Mouse (Mus musculus) adrenal gland, adult 18-20 months (tissue): ENCODE measurements around the gene Wdr35. TPM values are rescaled to one million over a fixed set of nuclear protein-coding genes. Genes with fewer than 3 reads are reported as not detected.

Source experiments
- DNase-seq, 2 experiments: peaks; one replicate each; pipeline ENCODE4 v3.0.0; 2021 to 2022; ENCODE audit warnings: low spot score in 2 of 2
- total RNA-seq, 2 experiments: library from RNA; stranded (reverse); gene quantifications; 1 replicate in 1 of 2; 2 replicates in 1 of 2; pipeline ENCODE4 v1.2.3; 2021

Wdr35 gene
- total RNA-seq, 2 experiments from 2014 or later: 12.6 to 14.7 TPM

DNA sequence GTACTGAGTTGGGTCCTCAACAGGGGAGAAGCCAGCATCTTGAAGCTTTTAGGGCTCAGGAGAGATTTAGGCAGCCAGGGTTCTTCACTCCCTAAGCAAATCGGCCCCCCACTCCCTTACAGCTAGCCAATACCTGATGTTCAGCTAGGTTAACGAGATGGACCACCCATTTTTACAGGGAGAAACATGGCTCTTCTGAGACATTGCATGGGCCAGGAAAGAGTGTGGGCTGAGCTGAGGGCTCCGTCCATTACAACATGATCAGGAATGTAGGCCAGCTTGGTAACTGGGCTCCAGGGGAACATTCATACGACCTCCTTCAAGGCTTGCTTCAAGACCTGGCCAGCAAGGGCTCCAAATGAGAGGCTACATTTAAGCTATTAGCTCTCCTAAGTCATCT is 73.0 kb downstream of the Wdr35 start:
- no peak for DNase-seq

DNA sequence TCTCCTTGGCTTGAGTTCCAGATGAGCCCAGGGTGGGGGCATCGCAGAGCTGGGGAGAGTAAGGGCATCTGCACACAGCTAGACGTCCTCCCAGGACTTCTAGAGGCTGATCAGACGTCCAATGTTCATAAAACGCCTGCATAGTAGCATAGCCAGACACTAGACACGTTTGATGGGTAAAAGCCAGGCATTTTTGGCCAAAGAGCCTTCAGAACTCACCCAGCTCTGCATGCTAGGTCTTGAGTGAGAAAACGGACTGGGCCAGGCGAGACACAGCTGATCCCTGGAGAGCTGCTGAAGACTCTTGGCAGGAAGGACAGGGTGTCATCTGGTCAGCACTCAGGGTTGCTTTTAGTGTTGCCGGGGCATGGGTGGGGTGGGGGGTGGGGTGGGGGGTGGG is 74.4 kb downstream of the Wdr35 start:
- no peak for DNase-seq

DNA sequence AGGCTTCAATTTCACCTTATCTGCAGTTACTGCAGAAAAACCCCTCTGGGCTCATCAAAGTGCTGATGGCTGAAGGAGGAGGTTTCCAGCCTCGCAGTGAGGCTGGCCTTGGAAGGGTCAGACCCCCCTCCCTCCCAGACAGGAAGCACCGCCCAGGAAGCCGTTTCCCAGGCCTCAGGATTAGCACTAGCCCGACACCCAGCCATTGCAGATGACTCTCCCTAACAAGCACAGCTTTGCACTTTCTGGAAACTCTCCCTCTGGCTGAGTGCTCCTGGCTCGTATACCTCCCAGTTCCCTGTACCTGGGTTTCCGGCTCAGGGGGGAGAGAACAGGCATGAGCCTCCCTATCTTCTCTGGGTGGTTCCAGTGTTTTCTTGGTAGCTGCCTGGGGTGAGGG is 77.1 kb downstream of the Wdr35 start:
- no peak for DNase-seq

DNA sequence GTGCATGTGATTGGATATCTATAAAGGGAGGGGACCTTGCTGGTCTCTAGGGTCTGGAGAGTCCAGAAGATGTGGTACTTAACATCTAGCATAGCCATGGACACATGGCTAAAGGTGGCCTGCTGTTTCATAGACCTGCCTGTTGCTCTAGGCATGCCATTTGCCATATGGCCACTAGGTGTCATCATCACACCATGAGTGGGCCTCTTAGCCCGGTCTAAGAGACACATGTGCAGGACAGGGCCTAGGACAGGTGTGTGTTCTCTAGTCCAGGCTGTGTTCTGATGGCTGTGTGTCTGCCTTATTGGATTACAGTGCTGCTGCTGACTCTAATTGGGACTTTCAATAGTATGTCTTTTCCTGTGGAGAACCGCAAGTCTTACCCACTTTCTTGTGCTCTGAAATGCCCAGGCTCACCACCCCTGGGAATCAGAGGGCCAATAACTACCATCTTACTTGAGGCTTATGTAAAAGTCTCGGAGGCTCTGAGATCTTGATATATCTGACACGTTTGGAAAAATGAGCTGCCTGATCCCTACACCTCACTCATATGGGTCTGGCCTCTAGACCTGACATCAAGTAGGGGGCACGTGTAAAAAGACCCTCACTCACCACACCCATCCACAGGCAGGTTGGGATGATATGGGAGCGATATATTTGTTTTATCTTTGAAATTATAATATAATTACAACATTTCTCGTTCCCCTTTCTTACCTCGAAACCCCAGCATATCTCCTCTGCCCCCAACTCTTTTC is 78.6 kb downstream of the Wdr35 start:
- peak; percentile 76 to 79 for DNase-seq

DNA sequence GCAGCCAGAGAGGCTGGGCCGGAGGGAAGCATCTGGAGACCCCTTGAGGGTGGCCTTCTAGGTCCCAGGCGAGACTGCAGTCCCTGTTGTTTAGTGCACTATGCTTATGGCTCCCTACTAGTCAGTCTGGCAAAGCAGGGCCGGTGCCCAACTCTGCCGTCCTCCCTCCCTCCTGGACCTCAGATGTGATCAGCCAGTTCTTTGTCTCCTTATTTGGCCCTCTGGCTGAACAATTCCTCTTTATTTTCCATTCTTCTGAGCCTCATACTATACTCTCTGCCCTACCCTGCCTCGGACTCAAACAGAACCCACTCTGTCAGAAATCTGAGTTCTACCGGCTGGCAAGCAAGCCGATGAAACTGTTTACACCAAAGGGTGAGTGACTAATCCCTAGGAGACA is 79.7 kb downstream of the Wdr35 start:
- DNase-seq: no peak

DNA sequence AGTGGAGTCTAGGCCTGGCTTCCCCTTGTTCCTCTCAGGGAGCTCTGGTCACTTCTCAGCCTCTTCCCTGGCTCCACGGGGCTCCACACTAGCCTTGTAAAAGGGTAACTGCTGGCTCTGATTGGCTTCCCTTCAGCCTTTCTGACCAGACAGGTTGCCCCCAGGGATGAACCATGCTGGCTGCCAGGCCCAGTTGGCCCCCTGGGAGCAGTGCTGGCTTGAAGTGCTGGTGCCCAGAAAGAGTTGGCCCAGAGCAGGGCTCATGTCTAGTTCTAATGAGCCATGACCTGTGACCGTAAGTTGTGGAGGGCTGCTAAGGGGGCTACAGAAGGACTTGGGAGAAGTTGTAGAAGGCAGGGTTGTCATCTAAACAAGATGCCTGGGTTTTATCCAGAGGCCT is 80.3 kb downstream of the Wdr35 start:
- no peak for DNase-seq

DNA sequence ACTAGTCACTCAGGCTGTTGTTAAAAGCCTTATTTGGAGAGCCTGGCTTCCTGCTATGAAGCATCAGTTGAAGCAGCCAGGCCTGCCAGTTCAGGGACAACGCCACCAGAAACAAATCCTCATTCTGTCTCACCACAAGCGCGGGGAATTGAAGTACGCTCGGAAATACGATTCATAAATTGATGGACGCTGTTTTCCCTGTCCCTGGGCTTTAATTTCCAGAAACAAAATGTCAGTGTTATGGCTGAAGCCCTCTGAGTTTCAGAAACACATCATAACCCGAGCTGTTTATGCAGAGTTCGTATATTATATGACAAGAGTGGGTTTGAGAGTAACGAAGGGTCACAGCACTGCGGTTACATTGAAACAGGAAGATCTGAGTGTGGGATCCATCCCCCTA is 81.6 kb downstream of the Wdr35 start:
- DNase-seq: no peak

DNA sequence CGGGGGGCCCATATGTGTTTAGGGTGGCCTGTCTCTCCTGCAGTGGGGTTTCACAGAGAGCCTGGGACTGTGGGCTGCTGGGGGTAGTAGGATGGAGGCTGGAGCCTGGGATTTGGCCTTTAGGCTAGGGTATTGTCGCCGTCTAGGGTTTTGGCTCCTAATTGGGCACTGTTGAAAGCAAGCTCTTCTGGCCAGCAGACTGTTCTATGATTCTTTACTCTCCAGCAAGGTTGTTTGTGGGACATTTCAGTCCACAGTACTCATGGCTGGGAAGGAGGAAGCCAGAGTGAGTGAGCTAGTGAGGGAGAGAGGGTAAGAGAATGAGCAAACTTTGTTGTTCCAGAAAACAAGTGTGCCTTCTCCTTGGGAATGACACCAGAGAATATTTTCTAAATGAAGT is 85.8 kb downstream of the Wdr35 start:
- DNase-seq: no peak

DNA sequence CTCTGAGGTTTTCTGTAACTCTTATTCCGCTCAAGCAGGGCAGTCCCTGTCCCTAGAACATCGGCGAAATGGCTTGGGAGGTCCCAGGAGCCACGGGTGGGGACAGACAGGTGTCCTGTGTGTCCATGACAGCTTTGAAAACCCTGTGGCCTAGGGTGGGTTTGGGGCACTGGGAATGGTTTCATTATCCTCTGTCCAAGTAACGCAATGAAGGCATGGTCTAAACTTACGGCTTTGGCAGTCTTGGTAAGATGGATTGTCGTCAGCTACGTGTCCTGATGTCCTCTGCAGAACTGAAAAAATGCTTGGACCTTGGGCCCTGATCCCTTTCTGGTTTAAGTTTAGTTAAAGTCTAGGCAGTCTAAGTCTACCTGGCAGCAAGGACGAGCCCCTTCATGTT is 86.3 kb downstream of the Wdr35 start:
- DNase-seq: no peak

DNA sequence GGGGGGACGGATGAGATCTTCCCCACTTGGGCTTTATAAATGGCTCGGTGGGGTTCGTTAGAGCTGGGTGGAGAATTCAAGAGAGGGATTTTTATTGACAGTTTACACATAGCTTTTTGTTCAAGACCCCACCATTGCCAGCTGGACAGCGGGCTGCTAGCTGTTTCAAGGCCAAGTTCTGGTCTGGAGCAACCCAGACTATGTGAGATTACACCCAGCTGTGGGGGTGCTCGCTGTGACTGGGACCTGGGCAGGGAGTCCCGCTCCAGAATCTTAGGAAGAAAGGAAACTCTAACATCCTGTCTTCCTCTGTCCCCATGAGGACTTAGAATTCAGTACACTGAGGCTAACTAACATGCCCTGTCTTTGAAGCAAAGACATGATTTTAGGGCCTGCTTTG is 89.9 kb downstream of the Wdr35 start:
- DNase-seq: no peak

DNA sequence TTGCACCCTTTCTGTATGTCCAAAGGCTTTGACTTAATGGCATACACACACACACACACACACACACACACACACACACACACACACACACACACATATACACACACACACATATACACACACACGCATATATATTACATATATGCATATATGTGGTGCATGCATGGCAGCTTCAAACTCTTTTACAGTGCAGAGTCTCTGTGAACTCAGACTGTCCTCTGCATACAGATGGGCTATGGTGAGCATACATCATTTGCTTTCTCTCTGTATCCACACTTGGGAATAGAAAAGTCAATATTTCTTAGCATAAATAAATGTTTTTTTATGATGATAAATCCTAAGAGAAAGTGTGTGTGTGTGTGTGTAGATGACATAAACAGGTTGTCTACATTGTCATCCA is 97.4 kb downstream of the Wdr35 start:
- DNase-seq: no peak

DNA sequence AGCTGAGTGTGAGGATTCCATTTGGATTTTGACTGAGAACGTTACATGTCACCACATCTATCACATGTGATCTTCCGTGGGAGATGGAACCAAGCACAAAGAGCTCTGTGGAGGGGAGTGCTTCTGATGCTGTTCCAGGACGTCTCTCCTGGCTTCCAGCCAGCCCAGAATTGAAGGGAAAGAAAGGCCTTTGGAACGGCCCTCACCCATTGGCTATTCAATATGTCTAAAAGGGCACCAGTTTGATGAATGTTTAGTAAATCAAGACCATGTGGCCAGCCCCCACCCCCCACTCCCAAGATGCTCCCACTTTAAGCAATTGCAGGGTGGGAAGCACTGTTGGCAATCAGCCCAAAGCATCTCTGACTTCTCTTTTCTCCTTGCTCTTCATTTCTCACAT is 97.8 kb downstream of the Wdr35 start:
- DNase-seq: no peak

DNA sequence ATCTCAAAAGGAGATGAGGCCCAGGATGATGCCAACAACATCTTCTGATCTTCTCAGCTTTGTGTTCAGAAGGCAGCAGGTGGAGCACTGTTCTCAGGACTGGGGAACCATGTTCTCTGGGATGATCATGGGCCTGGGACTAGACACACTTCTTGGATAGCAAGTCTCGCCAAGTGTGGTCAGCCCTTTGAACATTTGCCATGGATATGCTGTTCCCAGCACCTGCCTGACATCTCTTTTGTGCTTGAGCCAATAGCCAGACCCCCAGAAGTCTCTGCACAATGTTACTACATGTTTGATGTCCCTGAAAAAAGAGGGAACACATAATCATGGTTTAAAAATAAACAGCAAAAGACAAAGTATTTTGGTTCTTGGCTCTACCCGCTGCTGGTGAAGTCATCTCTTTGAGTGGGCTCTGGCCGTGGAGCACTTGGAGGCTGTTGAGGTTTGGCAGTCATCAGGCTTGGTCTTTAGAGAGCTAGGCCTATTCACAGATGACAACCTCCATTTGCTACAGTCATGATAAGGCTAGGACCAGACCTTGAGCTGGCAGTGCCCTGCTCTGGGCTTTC is 103.9 kb downstream of the Wdr35 start:
- DNase-seq: no peak

Other genes with a start within 250 kb of the Wdr35 start
- gene Sdc1, start 202.6 kb upstream of the Wdr35 start, total RNA-seq: 10 to 100 TPM in 1 of 2 experiments, 1 to 10 TPM in 1; 7.6 to 15.9 TPM
- 100 to 1,000 TPM; 578 to 580 TPM for gene Laptm4a, start 52.2 kb upstream of the Wdr35 start, total RNA-seq
- not detected for gene Matn3, start 26.0 kb upstream of the Wdr35 start, total RNA-seq
- gene Ttc32, start 56.1 kb downstream of the Wdr35 start, total RNA-seq: 10 to 100 TPM; 11.9 to 13.0 TPM